Mouse (Mus musculus) kidney, adult 2 months (tissue): ENCODE results near the gene Nfe2l2.

Experiments used
- CTCF ChIP-seq: fragments of 200-500 bp; conservative IDR thresholded peaks from 2 replicates; pipeline ENCODE4 v1.5.1; 2011; ENCODE audit warnings: low read depth, mild to moderate bottlenecking, control low read depth, low read length, moderate library complexity, mixed read lengths; ENCODE audit not compliant: insufficient read depth, insufficient read length
- POLR2A ChIP-seq: fragments of 200-500 bp; IDR thresholded peaks from one replicate; pipeline ENCODE4 v1.6.1; 2011; ENCODE audit warnings: low read depth, low read length, control low read depth

- no peak for TF ChIP-seq CTCF
- no peak for TF ChIP-seq POLR2A
These were observed 19.0 kb downstream of the Nfe2l2 start for GRCm38 (mm10) chr2:75685458-75685861.
